Mouse (Mus musculus): ENCODE data around the gene Ndufv2.

Gene Ndufv2

DNA sequence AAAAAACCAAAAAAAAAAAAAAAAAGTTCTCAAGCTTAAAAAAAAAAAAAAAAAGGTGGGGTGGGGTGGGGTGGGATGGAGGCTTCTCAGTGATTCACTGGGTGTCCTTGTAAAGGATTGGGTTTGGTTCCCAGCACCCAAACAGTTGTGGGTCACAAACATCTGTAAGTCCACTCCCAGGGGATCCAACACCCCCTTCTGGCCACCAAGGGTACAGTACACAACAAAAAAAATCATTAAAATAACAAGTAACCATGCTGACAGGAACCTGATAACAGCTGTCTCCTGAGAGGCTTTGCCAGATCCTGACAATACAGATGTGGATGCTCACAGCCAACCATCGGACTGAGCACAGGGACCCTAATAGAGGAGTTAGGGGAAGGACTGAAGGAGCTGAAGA is 16.9 kb downstream of the Ndufv2 start:
- DNase-seq: peak; percentile 72

DNA sequence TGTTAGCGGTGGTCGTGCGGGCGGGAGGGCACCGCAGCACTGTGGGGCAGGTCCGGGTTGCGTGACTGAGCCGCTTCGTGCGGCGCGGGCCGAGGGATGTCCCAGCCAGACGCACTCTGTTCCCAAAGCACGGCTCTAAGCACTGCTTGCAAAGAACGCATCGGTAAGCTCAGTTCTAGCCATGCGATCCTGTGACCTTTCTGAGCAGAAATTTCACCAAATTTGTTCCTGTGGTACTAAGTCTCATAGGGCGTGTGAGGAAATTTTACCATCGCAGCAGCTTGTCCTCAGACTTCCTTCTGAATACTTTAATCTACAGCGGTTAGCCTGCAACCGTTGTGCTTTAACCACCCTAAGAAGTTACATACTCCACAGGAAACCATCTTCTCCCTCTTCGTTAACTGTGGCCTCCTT is 23.9 kb downstream of the Ndufv2 start:
- DNase-seq: no peak

DNA sequence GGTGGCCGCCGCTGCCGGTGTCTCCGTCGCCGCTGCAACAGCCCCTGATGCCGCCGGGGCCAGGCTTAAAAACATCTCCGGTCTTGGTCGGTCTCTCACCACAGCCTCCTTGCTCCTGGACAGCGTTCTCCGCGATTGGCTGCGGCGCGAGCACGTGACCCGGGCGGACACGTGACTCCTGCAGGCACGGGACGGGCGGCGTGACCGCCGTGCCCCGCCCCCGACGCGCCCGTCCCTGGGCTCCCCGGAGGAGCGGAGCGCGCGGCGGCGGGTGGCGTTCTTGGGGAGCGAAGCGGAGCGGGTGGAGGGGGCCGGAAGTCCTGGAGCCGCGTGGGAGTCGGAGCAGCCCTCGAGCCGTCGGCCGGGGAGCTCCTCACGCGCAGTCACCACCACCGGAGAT is 24.4 kb downstream of the Ndufv2 start, which contains the start of gene Ankrd12:
Gene Ankrd12, minus strand, starts transcription at position 156 of the 400 bp plus-strand sequence.
- DNase-seq: peak; percentile 100

GRCm38 (mm10) chr17:66076174-66076927 is 25.0 kb downstream of the Ndufv2 start:
- no peak for DNase-seq

- DNase-seq: no peak
These were observed 25.6 kb downstream of the Ndufv2 start for GRCm38 (mm10) chr17:66075827-66076173.

GRCm38 (mm10) chr17:66073971-66074370 is 27.4 kb downstream of the Ndufv2 start:
- peak; percentile 25 for DNase-seq

- peak; percentile 82 for DNase-seq
These were observed 32.3 kb downstream of the Ndufv2 start for GRCm38 (mm10) chr17:66069036-66069435.

GRCm38 (mm10) chr17:66065115-66065514 is 36.2 kb downstream of the Ndufv2 start:
- no peak for DNase-seq

GRCm38 (mm10) chr17:66061241-66061938 is 40.0 kb downstream of the Ndufv2 start:
- peak; percentile 55 for DNase-seq

GRCm38 (mm10) chr17:66058160-66058559 is 43.2 kb downstream of the Ndufv2 start:
- peak; percentile 85 for DNase-seq

- no peak for DNase-seq
These were observed 44.2 kb downstream of the Ndufv2 start for GRCm38 (mm10) chr17:66057145-66057544.

DNA sequence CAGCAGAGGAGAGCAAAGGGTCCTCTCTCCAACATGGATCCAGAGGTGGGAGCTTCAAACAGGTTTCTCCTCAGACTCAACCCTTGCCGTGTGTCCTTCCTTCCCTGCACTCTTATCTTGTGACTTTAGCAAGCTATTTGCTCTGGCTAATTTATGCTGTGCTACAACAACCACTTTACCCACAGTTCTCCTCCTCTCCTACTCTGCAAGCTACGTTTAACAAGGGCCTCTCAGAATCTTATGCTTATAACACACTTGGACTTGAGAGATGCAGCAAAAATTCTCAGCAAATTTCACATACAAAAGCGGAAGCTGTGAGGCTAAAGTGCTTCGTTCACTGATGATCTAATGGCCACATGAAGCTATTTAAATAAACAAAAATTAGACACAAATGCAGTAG is 48.0 kb downstream of the Ndufv2 start:
- DNase-seq: peak; percentile 52

GRCm38 (mm10) chr17:66048795-66049194 is 52.6 kb downstream of the Ndufv2 start:
- DNase-seq: peak; percentile 63

GRCm38 (mm10) chr17:66048199-66048598 is 53.2 kb downstream of the Ndufv2 start:
- peak; percentile 77 for DNase-seq

- DNase-seq: peak; percentile 7
These were observed 57.7 kb downstream of the Ndufv2 start for GRCm38 (mm10) chr17:66043679-66044078.

- peak; percentile 22 for DNase-seq
These were observed 60.3 kb downstream of the Ndufv2 start for GRCm38 (mm10) chr17:66041020-66041419.

DNA sequence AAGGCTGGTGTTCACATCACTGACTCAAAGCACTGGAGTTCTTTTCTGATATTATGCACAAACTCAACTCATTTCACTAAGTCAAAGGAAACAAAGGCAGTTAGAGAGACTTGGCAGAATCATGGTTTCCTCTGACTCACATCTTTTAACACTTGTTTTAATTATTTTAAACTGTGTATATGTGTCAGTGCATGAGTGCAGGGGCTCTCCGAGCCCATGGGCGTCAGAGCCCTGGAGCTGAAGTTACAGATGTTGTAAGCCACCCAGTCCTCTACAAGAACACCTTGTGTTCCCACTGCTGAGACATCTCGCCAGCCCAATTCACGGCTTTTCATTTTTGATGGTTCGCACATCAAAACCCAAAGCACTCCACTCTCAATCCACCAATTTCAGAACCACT is 68.1 kb downstream of the Ndufv2 start:
- DNase-seq: peak; percentile 64

DNA sequence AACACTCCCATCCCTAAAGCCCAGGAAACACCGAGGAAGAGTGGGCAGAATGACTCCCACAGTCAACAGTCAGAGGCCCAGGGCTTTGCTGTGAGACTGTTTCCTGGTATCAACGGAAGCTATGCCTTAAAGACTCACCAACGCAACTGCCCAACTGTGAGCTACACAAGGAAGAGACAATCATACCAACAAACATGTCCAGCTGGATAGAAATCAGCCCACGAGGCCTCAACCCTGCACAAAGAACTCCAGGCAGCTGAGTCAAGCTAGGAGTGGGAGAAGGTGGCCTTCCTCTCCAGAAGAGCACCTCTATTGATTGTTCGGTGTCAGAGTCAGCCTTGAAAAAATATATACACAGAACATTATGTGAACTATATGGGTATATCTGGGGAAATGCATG is 69.4 kb downstream of the Ndufv2 start:
- peak; percentile 56 for DNase-seq
